Mouse (Mus musculus): Measurements from ENCODE around the gene Spred1. TPM values are rescaled to one million over a fixed set of nuclear protein-coding genes. Genes with fewer than 3 reads are reported as not detected.

Spred1 gene
- total and polyA plus RNA-seq, 2 experiments from 2014 or later, result 15.3 to 50.0 TPM

DNA sequence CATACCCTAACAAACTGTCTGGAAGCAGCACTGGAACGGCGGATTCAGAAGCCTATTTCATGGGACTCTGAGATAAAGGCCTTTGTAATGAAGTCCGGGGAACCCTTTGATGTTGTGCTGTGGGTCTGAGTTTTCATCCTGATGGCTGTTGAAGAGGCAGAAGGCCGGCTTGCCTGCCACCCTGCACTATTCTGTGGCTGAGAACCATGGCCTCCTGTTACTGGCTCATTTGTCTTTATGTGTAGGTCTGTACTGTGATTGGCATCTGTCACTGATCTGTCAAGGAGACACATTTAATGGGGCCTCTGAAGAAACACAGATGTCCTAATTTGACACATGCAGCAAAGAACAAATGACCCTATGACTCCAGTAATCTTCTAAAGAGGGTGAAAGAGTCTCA is 17.7 kb upstream of the Spred1 start:
- Histone ChIP-seq H3K27ac (no peak overlapping the region), H3K4me3 (ENCODE audit: low read length) (no peak overlapping the region), H3K27me3 (ENCODE audit: insufficient read depth, low read length) (no peaks in the 10 kb centered on the region), H3K4me1 (ENCODE audit: insufficient read depth, low read length) (no peaks in the 10 kb centered on the region), H3K9ac (replicated peaks; ENCODE audit: low read length) (no peak overlapping the region), H3K9me3 (ENCODE audit: low read length) (no peaks in the 10 kb centered on the region), H3K4me2 (ENCODE audit: low read depth, low read length) (no peak overlapping the region), H3K36me3 (ENCODE audit: insufficient read depth, low read length) (no peaks in the 10 kb centered on the region)
- 20% methylated on average over 4 of the region's 4 CpGs for WGBS
- ATAC-seq (no peak), DNase-seq (ENCODE audit: low spot score) (no peak)
- TF ChIP-seq CTCF (IDR thresholded peaks at IDR 0.05; ENCODE audit: low read depth), result no peak

- Histone ChIP-seq H3K27me3 (ENCODE audit: insufficient read depth, low read length) (no peaks in the 10 kb centered on the region), H3K9ac (replicated peaks; ENCODE audit: low read length) (no peak overlapping the region), H3K9me3 (ENCODE audit: low read length) (no peaks in the 10 kb centered on the region), H3K27ac (no peak overlapping the region), H3K36me3 (ENCODE audit: insufficient read depth, low read length) (no peaks in the 10 kb centered on the region), H3K4me2 (ENCODE audit: low read depth, low read length) (no peak overlapping the region), H3K4me3 (ENCODE audit: low read length) (no peak overlapping the region), H3K4me1 (ENCODE audit: insufficient read depth, low read length) (no peaks in the 10 kb centered on the region)
- TF ChIP-seq CTCF (IDR thresholded peaks at IDR 0.05; ENCODE audit: low read depth), result no peak
- DNase-seq (ENCODE audit: low spot score), result peak; percentile 23
- ATAC-seq, result 0 out of 2 replicates have a peak, but pooled peaks have one; percentile 43
- 67% methylated on average over 7 of the region's 7 CpGs for WGBS
Observed at GRCm38 (mm10) chr2:117105407-117105806, 15.8 kb upstream of the Spred1 start.

DNA sequence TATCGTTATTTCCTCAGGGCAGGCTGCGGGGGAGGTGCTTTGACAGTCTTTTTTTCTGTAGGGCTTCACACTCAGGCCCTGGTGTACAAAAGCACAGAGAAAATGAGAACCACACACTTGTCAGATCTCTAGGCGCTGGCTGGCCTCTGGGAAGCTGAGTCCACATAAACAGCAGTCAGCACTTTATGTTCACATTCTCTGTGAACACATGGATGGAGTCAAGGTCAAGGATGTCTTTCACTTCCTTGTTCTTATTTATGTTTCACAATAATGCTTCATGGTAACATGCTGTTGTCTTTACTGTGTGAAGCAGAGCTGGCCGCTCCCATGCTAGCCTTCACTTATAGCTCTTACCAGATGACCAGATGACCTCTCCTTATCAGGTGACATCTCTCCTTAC is 13.1 kb upstream of the Spred1 start:
- H3K27me3 ChIP-seq (ENCODE audit: insufficient read depth, low read length), result no peaks in the 10 kb centered on the region
- ATAC-seq (no peak), DNase-seq (ENCODE audit: low spot score) (no peak)
- no peak overlapping the region for H3K4me3 ChIP-seq (ENCODE audit: low read length)
- no peaks in the 10 kb centered on the region for H3K4me1 ChIP-seq (ENCODE audit: insufficient read depth, low read length)
- no peak overlapping the region for H3K9ac ChIP-seq (replicated peaks; ENCODE audit: low read length)
- H3K9me3 ChIP-seq (ENCODE audit: low read length), result no peaks in the 10 kb centered on the region
- TF ChIP-seq CTCF (IDR thresholded peaks at IDR 0.05; ENCODE audit: low read depth), result no peak
- H3K36me3 ChIP-seq (ENCODE audit: insufficient read depth, low read length), result no peaks in the 10 kb centered on the region
- no peak overlapping the region for H3K4me2 ChIP-seq (ENCODE audit: low read depth, low read length)
- H3K27ac ChIP-seq, result no peak overlapping the region
- WGBS, result 52% methylated on average over 4 of the region's 4 CpGs

DNA sequence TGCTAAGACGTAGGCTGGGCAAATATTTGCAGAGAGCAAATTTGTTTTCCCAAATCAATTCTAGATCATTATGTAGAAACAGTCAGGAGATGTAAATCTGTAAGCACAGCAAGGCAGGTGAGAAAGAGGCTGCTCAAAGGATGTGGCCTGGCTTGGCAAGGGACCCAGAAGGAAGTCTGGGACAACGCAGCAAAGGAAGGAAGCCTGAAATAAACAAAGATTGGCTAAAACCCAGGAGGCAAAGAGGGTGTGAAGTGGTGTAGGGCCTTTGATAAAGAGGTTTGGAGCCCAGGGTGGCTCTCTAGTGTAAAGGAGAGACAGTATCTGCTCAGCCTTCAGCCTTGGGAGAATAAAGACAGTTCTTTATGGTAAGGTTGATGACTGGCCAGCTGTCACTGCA is 11.9 kb upstream of the Spred1 start:
- H3K36me3 ChIP-seq (ENCODE audit: insufficient read depth, low read length), result no peaks in the 10 kb centered on the region
- no peak for TF ChIP-seq CTCF (IDR thresholded peaks at IDR 0.05; ENCODE audit: low read depth)
- H3K27ac ChIP-seq, result no peak overlapping the region
- no peak for DNase-seq (ENCODE audit: low spot score)
- no peak for ATAC-seq
- H3K4me1 ChIP-seq (ENCODE audit: insufficient read depth, low read length), result no peaks in the 10 kb centered on the region
- H3K4me2 ChIP-seq (ENCODE audit: low read depth, low read length), result no peak overlapping the region
- no peak overlapping the region for H3K9ac ChIP-seq (replicated peaks; ENCODE audit: low read length)
- H3K27me3 ChIP-seq (ENCODE audit: insufficient read depth, low read length), result no peaks in the 10 kb centered on the region
- no peaks in the 10 kb centered on the region for H3K9me3 ChIP-seq (ENCODE audit: low read length)
- H3K4me3 ChIP-seq (ENCODE audit: low read length), result no peak overlapping the region
- 65% methylated on average over 2 of the region's 2 CpGs for whole genome bisulfite sequencing

- H3K4me1 ChIP-seq (ENCODE audit: insufficient read depth, low read length), result no peaks in the 10 kb centered on the region
- DNase-seq (ENCODE audit: low spot score) (no peak), ATAC-seq (no peak)
- no peaks in the 10 kb centered on the region for H3K27me3 ChIP-seq (ENCODE audit: insufficient read depth, low read length)
- no peak overlapping the region for H3K4me2 ChIP-seq (ENCODE audit: low read depth, low read length)
- WGBS, result 45% methylated on average over 6 of the region's 6 CpGs
- TF ChIP-seq CTCF (IDR thresholded peaks at IDR 0.05; ENCODE audit: low read depth), result no peak
- no peak overlapping the region for H3K27ac ChIP-seq
- no peaks in the 10 kb centered on the region for H3K9me3 ChIP-seq (ENCODE audit: low read length)
- no peak overlapping the region for H3K4me3 ChIP-seq (ENCODE audit: low read length)
- H3K36me3 ChIP-seq (ENCODE audit: insufficient read depth, low read length), result no peaks in the 10 kb centered on the region
- no peak overlapping the region for H3K9ac ChIP-seq (replicated peaks; ENCODE audit: low read length)
Observed at GRCm38 (mm10) chr2:117110355-117110866, 10.8 kb upstream of the Spred1 start.

- no peak for TF ChIP-seq CTCF (IDR thresholded peaks at IDR 0.05; ENCODE audit: low read depth)
Observed at GRCm38 (mm10) chr2:117113262-117113661, 7.9 kb upstream of the Spred1 start.

GRCm38 (mm10) chr2:117113762-117114161 is 7.4 kb upstream of the Spred1 start:
- H3K4me3 ChIP-seq (ENCODE audit: low read length), result no peak overlapping the region
- TF ChIP-seq CTCF (IDR thresholded peaks at IDR 0.05; ENCODE audit: low read depth), result no peak
- H3K4me1 ChIP-seq (ENCODE audit: insufficient read depth, low read length), result 0 out of 2 replicates have a peak, but pooled peaks cover 1% of the 10 kb centered on the region
- DNase-seq (ENCODE audit: low spot score) (no peak), ATAC-seq (no peak)
- H3K27me3 ChIP-seq (ENCODE audit: insufficient read depth, low read length), result no peaks in the 10 kb centered on the region
- H3K27ac ChIP-seq, result no peak overlapping the region
- WGBS, result 56% methylated on average over 4 of the region's 4 CpGs
- no peaks in the 10 kb centered on the region for H3K36me3 ChIP-seq (ENCODE audit: insufficient read depth, low read length)
- H3K9ac ChIP-seq (replicated peaks; ENCODE audit: low read length), result no peak overlapping the region
- H3K4me2 ChIP-seq (ENCODE audit: low read depth, low read length), result no peak overlapping the region
- no peaks in the 10 kb centered on the region for H3K9me3 ChIP-seq (ENCODE audit: low read length)

More at GRCm38 (mm10) chr2:117113262-117113661, 7.9 kb upstream of the Spred1 start:
- Histone ChIP-seq H3K27me3 (ENCODE audit: insufficient read depth, low read length) (no peaks in the 10 kb centered on the region), H3K9me3 (ENCODE audit: low read length) (no peaks in the 10 kb centered on the region), H3K9ac (replicated peaks; ENCODE audit: low read length) (no peak overlapping the region), H3K36me3 (ENCODE audit: insufficient read depth, low read length) (no peaks in the 10 kb centered on the region), H3K4me2 (ENCODE audit: low read depth, low read length) (no peak overlapping the region), H3K4me1 (ENCODE audit: insufficient read depth, low read length) (no peaks in the 10 kb centered on the region), H3K27ac (no peak overlapping the region), H3K4me3 (ENCODE audit: low read length) (no peak overlapping the region)
- ATAC-seq (no peak), DNase-seq (ENCODE audit: low spot score) (no peak)
- 81% methylated on average over 2 of the region's 2 CpGs for WGBS

All from hindbrain, postnatal 0 days (tissue).